Mouse (Mus musculus): ENCODE data around the gene Itpa. TPM values are rescaled to one million over a fixed set of nuclear protein-coding genes. Genes with fewer than 3 reads are reported as not detected.

Gene Itpa
- total and polyA plus RNA-seq, 3 experiments, result 102 to 137 TPM; not detected in 1

- Histone ChIP-seq H3K4me3 (ENCODE audit: control insufficient read depth in 1 of 2, insufficient read depth in 1 of 2, low read depth in 2 of 2, low read length in 2 of 2) (no peak overlapping the region), H3K9me3 (replicated peaks; ENCODE audit: insufficient read depth, low read length) (no peaks in the 10 kb centered on the region), H3K9ac (ENCODE audit: control insufficient read depth, low read depth, low read length, poor library complexity, severe bottlenecking) (no peak overlapping the region), H3K36me3 (ENCODE audit: control insufficient read depth in 1 of 2, insufficient read depth in 2 of 2, low read length in 2 of 2) (peaks cover 0 to 4% of the 10 kb centered on the region in 2 experiments; a peak in 2 of 4 replicates), H3K27ac (ENCODE audit: control insufficient read depth, low read depth, low read length) (no peak overlapping the region), H3K27me3 (ENCODE audit: control insufficient read depth in 1 of 2, insufficient read depth in 2 of 2, low read length in 2 of 2) (no peaks in the 10 kb centered on the region), H3K79me2 (ENCODE audit: control insufficient read depth, insufficient read depth, low read length, poor library complexity) (no peaks in the 10 kb centered on the region), H3K4me1 (ENCODE audit: control insufficient read depth in 1 of 2, insufficient read depth in 2 of 2, low read length in 2 of 2) (peaks cover 0 to 7% of the 10 kb centered on the region in 2 experiments; a peak in 1 of 4 replicates)
- TF ChIP-seq MEF2A (IDR thresholded peaks at IDR 0.05; ENCODE audit: extremely low read depth, insufficient replicate concordance, low read depth, low read length, poor library complexity, severe bottlenecking), result no peak
- no peak for TF ChIP-seq NRF1 (IDR thresholded peaks at IDR 0.05; ENCODE audit: insufficient read depth, low read depth, low read length, poor library complexity, severe bottlenecking)
- TF ChIP-seq MAZ (IDR thresholded peaks at IDR 0.05; ENCODE audit: low read depth, low read length), result no peak
- no peak for TF ChIP-seq MYB (IDR thresholded peaks at IDR 0.05; ENCODE audit: low read depth, low read length)
- no peak for TF ChIP-seq ETS1 (IDR thresholded peaks at IDR 0.05; ENCODE audit: low read depth, low read length)
- no peak for TF ChIP-seq MAX (IDR thresholded peaks at IDR 0.05; ENCODE audit: low read length)
- no peak for TF ChIP-seq JUND (IDR thresholded peaks at IDR 0.05; ENCODE audit: low read depth, low read length)
- TF ChIP-seq ZMIZ1 (IDR thresholded peaks at IDR 0.05; ENCODE audit: low read depth, low read length), result no peak
- no peak for TF ChIP-seq ZNF384 (IDR thresholded peaks at IDR 0.05; ENCODE audit: low read depth, low read length)
- no peak for DNase-seq (ENCODE audit: low read depth, low spot score)
These were observed 36.9 kb downstream of the Itpa start for GRCm38 (mm10) chr2:130704040-130705001.

GRCm38 (mm10) chr2:130705178-130705577 lies 37.8 kb downstream of the Itpa start:
- Histone ChIP-seq H3K4me1 (ENCODE audit: control insufficient read depth in 1 of 2, insufficient read depth in 2 of 2, low read length in 2 of 2) (peaks cover 0 to 7% of the 10 kb centered on the region in 2 experiments; a peak in 1 of 4 replicates), H3K4me3 (ENCODE audit: control insufficient read depth in 1 of 2, insufficient read depth in 1 of 2, low read depth in 2 of 2, low read length in 2 of 2) (no peak overlapping the region), H3K27me3 (ENCODE audit: control insufficient read depth in 1 of 2, insufficient read depth in 2 of 2, low read length in 2 of 2) (no peaks in the 10 kb centered on the region), H3K36me3 (ENCODE audit: control insufficient read depth in 1 of 2, insufficient read depth in 2 of 2, low read length in 2 of 2) (peaks cover 0 to 4% of the 10 kb centered on the region in 2 experiments; a peak in 2 of 4 replicates), H3K9ac (ENCODE audit: control insufficient read depth, low read depth, low read length, poor library complexity, severe bottlenecking) (no peak overlapping the region), H3K79me2 (ENCODE audit: control insufficient read depth, insufficient read depth, low read length, poor library complexity) (no peaks in the 10 kb centered on the region), H3K27ac (ENCODE audit: control insufficient read depth, low read depth, low read length) (no peak overlapping the region), H3K9me3 (replicated peaks; ENCODE audit: insufficient read depth, low read length) (no peaks in the 10 kb centered on the region)
- no peak for TF ChIP-seq SIN3A (IDR thresholded peaks at IDR 0.05; ENCODE audit: low read length)
- TF ChIP-seq SMC3 (IDR thresholded peaks at IDR 0.05; ENCODE audit: low read depth, low read length), result peak; percentile 23; the same call in 1 of the 2 replicates
- TF ChIP-seq POLR2A (IDR thresholded peaks at IDR 0.05; ENCODE audit: control insufficient read depth in 1 of 2, insufficient read depth in 1 of 2, low read depth in 1 of 2, low read length in 2 of 2, poor library complexity in 1 of 2), result no peak
- peak; percentile 4 for TF ChIP-seq RAD21 (IDR thresholded peaks at IDR 0.05; ENCODE audit: low read depth, low read length)
- no peak for TF ChIP-seq USF1 (IDR thresholded peaks at IDR 0.05; ENCODE audit: low read depth, low read length)
- TF ChIP-seq CTCF (IDR thresholded peaks at IDR 0.05 in 2 of 3, conservative IDR thresholded peaks at IDR 0.05 in 1 of 3; ENCODE audit: control insufficient read depth in 1 of 3, insufficient read depth in 1 of 3, low read depth in 2 of 3, low read length in 3 of 3, poor library complexity in 1 of 3, severe bottlenecking in 1 of 3), result peak in 1 of 3 experiments; percentile 31; a peak in 1 of 6 replicates
- peak; percentile 39; the same call in 1 of the 2 replicates for TF ChIP-seq ZNF384 (IDR thresholded peaks at IDR 0.05; ENCODE audit: low read depth, low read length)
- DNase-seq (ENCODE audit: low read depth, low spot score), result peak; percentile 20
